Mouse (Mus musculus) midbrain, postnatal 0 days (tissue): ENCODE measurements around the gene Trub2. TPM values are rescaled to one million over a fixed set of nuclear protein-coding genes. Genes with fewer than 3 reads are reported as not detected.

Experiments used
- ATAC-seq: fragments of 200-750 bp; cut with Nextera tagmentation; 2 replicates; pipeline ENCODE4 v1.8.0; 2017; ENCODE audit warnings: moderate number of reproducible peaks, mild to moderate bottlenecking, moderate TSS enrichment, moderate library complexity; ENCODE audit not compliant: low FRiP score
- DNase-seq: peaks from one replicate; pipeline ENCODE4 v3.0.0-alpha.2; 2015; ENCODE audit warnings: low spot score
- H3K27ac ChIP-seq: fragments of 300-500 bp; sonication (generic); 2 replicates; pipeline ENCODE4 v1.5.1; 2014; ENCODE audit warnings: low read depth, mild to moderate bottlenecking, low read length, mixed read lengths
- H3K27me3 ChIP-seq: fragments of 300-500 bp; sonication (generic); 2 replicates; pipeline ENCODE4 v1.6.1; 2014; ENCODE audit warnings: low read length, control low read depth, mixed read lengths; ENCODE audit not compliant: insufficient read depth
- H3K36me3 ChIP-seq: fragments of 300-500 bp; sonication (generic); 2 replicates; pipeline ENCODE4 v1.6.1; 2014; ENCODE audit warnings: low read length, control low read depth, mixed read lengths; ENCODE audit not compliant: insufficient read depth
- H3K4me1 ChIP-seq: fragments of 300-500 bp; sonication (generic); 2 replicates; pipeline ENCODE4 v1.6.1; 2014; ENCODE audit warnings: mild to moderate bottlenecking, control low read depth, antibody characterized with exemption, low read length, mixed read lengths; ENCODE audit not compliant: insufficient read depth
- H3K4me2 ChIP-seq: fragments of 300-500 bp; sonication (generic); 2 replicates; pipeline ENCODE4 v1.6.1; 2014; ENCODE audit warnings: low read depth, mild to moderate bottlenecking, low read length, mixed read lengths; ENCODE audit not compliant: poor library complexity, severe bottlenecking
- H3K4me3 ChIP-seq: fragments of 300-500 bp; sonication (generic); 2 replicates; pipeline ENCODE4 v1.5.1; 2014; ENCODE audit warnings: low read depth, mild to moderate bottlenecking, low read length, moderate library complexity
- H3K9ac ChIP-seq: fragments of 300-500 bp; sonication (generic); replicated peaks from 2 replicates; pipeline ENCODE4 v1.6.1; 2014; ENCODE audit warnings: mild to moderate bottlenecking, low read length, moderate library complexity, mixed read lengths; ENCODE audit not compliant: poor library complexity, severe bottlenecking
- H3K9me3 ChIP-seq: fragments of 300-500 bp; sonication (generic); 2 replicates; pipeline ENCODE4 v1.6.1; 2016; ENCODE audit warnings: low read length, control low read depth
- CTCF ChIP-seq: IDR thresholded peaks from 2 replicates; pipeline ENCODE4 v1.5.1; 2016; ENCODE audit warnings: antibody characterized with exemption, mild to moderate bottlenecking
- WGBS: fragments of 180-500 bp; shearing (Covaris S2); extraction: QIAGEN DNeasy Blood & Tissue Kit; methylation state at CpG from one replicate; pipeline ENCODE4 v1.1.7; 2014; 5-methylcytosine and 5-hydroxymethylcytosine counted together
- polyA plus RNA-seq: library from polyadenylated mRNA; unstranded; fragments of >200 nt; fragmentation: Nextera tagmentation; extraction: Ambion mirVana; gene quantifications from 2 replicates; pipeline ENCODE4 v1.2.1, GENCODE M21; 2015
- total RNA-seq: library from RNA; depleted of rRNA; stranded (reverse); fragments of >200 nt; gene quantifications from 2 replicates; pipeline ENCODE4 v1.2.3, GENCODE M21; 2014

Trub2 gene
- total and polyA plus RNA-seq, 2 experiments from 2014 or later: 32.0 to 36.7 TPM

DNA sequence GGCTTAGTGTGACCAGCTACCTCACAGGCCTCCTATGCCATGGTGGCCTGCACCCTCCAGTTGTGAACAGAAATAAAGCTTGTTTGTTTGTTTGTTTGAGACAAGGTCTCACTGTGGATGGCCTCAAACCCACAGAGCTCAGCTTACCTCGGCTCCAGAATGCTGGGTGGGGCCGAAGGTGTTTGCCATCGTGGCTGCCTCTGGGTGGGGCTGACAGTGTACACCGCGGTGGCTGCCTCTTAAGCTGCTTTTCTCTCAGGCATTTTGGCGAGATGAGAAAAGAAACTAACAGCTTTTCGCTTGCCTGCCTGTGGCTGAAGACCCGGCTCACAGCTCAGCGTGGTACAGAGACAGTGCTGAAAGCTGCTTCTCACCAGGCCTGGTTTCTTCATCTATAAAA is 19.4 kb downstream of the Trub2 start:
- no peak overlapping the region for H3K9ac ChIP-seq
- no peak overlapping the region for H3K4me2 ChIP-seq
- no peak overlapping the region for H3K27ac ChIP-seq
- DNase-seq (no peak), ATAC-seq (no peak)
- no peaks in the 10 kb centered on the region for H3K27me3 ChIP-seq
- H3K9me3 ChIP-seq: no peaks in the 10 kb centered on the region
- no peaks in the 10 kb centered on the region for H3K4me1 ChIP-seq
- no peak for TF ChIP-seq CTCF
- no peaks in the 10 kb centered on the region for H3K36me3 ChIP-seq
- H3K4me3 ChIP-seq: no peak overlapping the region
- WGBS: 66% methylated on average over 9 of the region's 9 CpGs

DNA sequence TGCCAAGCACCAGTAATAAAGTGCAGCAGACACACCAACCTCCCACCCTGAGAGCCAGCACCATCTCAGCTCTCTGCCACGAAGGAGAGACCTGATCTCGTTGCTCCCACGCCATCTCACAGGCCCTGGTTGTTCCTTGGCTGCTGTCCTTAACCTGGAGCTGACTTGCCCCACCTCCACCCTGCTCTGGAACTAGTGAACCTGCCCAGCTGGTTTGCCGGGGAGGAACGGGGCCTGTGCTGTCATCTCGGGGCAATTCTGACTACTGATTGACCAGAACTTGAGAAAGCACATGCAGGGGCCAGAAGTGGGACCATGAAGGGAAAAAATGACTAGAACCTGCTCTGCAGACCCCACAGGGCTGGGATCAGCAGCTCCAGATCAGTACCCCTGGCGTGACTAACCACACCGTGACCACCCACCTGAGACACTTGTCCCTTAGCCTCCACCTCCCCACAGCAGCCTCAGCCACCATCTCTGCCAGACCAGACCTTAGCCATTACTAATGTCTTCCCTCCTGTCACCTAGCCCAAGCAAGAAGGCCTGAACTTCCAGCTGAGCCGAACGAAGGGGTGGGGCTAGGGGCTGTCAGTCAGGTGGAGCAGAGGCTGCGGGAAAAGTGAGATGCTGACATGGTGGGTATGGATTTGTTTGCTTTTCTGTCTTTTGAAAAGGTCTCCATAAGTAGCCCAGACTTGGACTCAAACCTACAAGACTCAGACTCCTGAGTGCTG is 20.2 kb downstream of the Trub2 start:
- Histone ChIP-seq H3K27me3 (no peaks in the 10 kb centered on the region), H3K9ac (no peak overlapping the region), H3K27ac (no peak overlapping the region), H3K4me2 (no peak overlapping the region), H3K9me3 (no peaks in the 10 kb centered on the region), H3K4me1 (no peaks in the 10 kb centered on the region), H3K36me3 (no peaks in the 10 kb centered on the region), H3K4me3 (no peak overlapping the region)
- TF ChIP-seq CTCF: no peak
- WGBS: 73% methylated on average over 11 of the region's 11 CpGs
- no peak for DNase-seq
- no peak for ATAC-seq

DNA sequence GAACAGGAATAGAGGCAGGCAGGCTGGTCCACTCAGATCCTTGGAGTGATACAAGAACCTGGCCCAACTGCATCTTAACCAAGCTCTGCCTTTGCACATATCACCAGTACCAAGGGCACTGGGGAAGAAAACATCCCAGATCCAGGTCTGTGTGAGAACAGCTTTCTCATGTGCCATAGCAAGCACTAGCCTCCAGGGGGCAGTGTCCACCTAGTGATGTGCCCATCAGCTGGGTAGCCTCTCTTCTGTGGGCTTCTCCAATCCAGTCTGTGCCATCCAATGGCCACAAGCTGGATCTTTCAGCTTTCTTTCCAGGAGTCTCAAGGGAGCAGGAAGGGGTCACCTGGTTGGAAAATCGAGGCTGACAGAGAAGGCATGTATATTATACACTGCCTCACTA is 23.5 kb downstream of the Trub2 start:
- Histone ChIP-seq H3K27ac (no peak overlapping the region), H3K4me3 (no peak overlapping the region), H3K4me2 (no peak overlapping the region), H3K4me1 (no peaks in the 10 kb centered on the region), H3K36me3 (no peaks in the 10 kb centered on the region), H3K9me3 (no peaks in the 10 kb centered on the region), H3K9ac (no peak overlapping the region), H3K27me3 (no peaks in the 10 kb centered on the region)
- 4% methylated on average over 1 of the region's 1 CpGs for WGBS
- TF ChIP-seq CTCF: peak; percentile 85
- DNase-seq: peak; percentile 74
- no peak for ATAC-seq

DNA sequence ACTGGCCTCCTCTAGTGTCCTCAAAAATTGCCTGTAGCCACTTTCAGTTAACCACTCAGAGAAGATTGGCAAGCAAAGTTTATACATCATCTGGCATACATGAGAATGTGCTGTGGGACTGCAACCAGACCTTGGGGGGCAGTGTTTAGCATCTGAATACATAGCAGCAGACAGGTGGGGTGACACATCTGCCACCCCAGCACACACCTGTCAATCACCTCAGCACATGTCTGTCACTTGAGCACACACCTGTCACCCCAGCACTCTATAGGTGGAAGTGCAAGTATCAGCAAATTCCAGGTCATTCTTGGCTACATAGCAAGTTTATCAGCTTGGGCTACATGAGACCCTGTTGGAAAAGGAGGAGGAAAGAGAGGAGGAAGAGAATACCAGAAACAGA is 32.6 kb downstream of the Trub2 start:
- ATAC-seq (no peak), DNase-seq (no peak)
- Histone ChIP-seq H3K9ac (no peak overlapping the region), H3K36me3 (no peaks in the 10 kb centered on the region), H3K27me3 (peaks cover 19% of the 10 kb centered on the region), H3K27ac (no peak overlapping the region), H3K9me3 (no peaks in the 10 kb centered on the region), H3K4me2 (no peak overlapping the region), H3K4me1 (no peaks in the 10 kb centered on the region), H3K4me3 (no peak overlapping the region)
- TF ChIP-seq CTCF: no peak

DNA sequence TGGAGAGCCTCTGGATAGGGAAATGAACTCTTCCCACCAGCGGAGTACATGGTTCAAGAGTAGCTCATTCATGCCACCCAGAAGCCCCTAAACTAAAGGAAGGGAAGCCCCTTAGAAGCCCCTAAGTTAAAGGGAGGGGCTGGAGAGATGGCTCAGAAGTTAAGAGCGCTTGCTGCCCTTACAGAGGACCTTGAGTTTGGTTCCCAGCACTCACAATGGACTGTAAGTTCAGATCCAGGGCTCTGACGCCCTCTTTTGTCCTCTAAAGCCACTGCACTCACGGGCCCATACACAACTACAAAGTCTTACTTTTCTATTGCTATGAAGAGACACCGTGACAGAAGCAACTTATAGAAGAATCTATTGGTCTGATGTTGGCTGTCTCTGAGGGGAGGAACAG is 35.9 kb downstream of the Trub2 start:
- DNase-seq: no peak
- Histone ChIP-seq H3K27me3 (peaks cover 19% of the 10 kb centered on the region), H3K36me3 (no peaks in the 10 kb centered on the region), H3K9ac (no peak overlapping the region), H3K27ac (no peak overlapping the region), H3K4me3 (no peak overlapping the region), H3K9me3 (no peaks in the 10 kb centered on the region), H3K4me2 (no peak overlapping the region), H3K4me1 (no peaks in the 10 kb centered on the region)
- no peak for ATAC-seq
- TF ChIP-seq CTCF: no peak
- WGBS: 89% methylated on average over 5 of the region's 5 CpGs

DNA sequence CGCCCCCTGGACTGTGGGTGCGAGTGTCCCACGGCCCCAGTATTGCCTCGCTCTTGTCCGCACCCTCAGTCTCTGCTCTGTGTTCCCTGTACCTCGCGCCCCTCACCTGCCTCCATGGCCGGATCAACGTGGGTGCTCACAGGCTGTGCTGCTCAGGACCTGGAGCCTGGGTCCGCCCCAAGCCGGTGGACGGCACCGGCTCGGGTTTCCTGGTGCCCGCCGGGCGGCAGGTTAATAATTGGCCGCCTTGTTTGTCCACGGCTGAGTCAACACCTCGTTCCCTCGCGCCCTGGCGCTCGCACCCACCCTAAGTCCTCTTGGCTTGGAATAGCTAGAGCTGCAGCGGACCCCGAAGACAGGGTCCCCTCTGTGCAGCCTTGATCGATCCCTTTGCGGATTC is 36.8 kb downstream of the Trub2 start, which contains the start of gene Gm13420:
Gm13420 (minus strand) TSS at position 189 of the 400 bp plus-strand sequence.
- H3K27ac ChIP-seq: no peak within 1 kb of the TSS
- no peaks in the 10 kb centered on the region for H3K36me3 ChIP-seq
- DNase-seq: no peak
- H3K27me3 ChIP-seq: peaks cover 19% of the 10 kb centered on the region
- no peaks in the 10 kb centered on the region for H3K9me3 ChIP-seq
- no peak within 1 kb of the TSS; the same call in 1 of the 2 replicates for H3K9ac ChIP-seq
- TF ChIP-seq CTCF: no peak
- H3K4me1 ChIP-seq: no peaks in the 10 kb centered on the region
- H3K4me2 ChIP-seq: no peak within 1 kb of the TSS
- 9% methylated on average over 27 of the region's 28 CpGs for WGBS
- no peak within 1 kb of the TSS for H3K4me3 ChIP-seq
- ATAC-seq: 0 out of 2 replicates have a peak, but pooled peaks have one; percentile 15
